Mouse (Mus musculus) G1E (cell line): ENCODE results near the gene Dhx15.

Experiments used
- CTCF ChIP-seq: IDR thresholded peaks from 2 replicates; pipeline ENCODE4 v1.5.1; 2012; ENCODE audit warnings: low read depth, low read length, inconsistent platforms, mixed read lengths
- GATA1 ChIP-seq: IDR thresholded peaks from 2 replicates; pipeline ENCODE4 v1.6.1; 2012; ENCODE audit warnings: borderline replicate concordance, low read length, inconsistent platforms, mixed read lengths
- TAL1 ChIP-seq: conservative IDR thresholded peaks from 2 replicates; pipeline ENCODE4 v1.6.1; 2012; ENCODE audit warnings: low read depth, low read length, inconsistent platforms, mixed read lengths

DNA sequence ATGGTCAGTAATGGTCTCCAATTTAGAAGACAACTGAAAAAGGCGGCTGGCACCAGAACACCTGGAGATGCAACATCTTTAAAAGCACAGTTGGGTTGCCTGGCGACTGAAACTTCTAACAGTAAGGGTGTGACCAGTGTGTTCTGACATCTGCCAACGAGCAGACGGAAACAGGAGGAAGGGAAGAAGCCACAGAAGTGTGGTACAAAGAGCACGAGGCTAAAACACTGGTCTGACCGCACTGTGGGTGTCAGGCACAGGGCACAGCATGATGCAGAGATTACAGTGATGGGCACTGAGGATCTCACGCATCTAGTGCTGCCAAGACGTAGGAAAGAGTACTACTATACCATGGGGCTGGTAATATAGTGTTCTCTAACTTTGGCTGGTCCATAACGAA is 48.4 kb downstream of the Dhx15 start:
- TF ChIP-seq CTCF (no peak), TAL1 (no peak), GATA1 (no peak)
